ENCODE assay signal across 8 mouse cellular contexts in the genomic region with DNA sequence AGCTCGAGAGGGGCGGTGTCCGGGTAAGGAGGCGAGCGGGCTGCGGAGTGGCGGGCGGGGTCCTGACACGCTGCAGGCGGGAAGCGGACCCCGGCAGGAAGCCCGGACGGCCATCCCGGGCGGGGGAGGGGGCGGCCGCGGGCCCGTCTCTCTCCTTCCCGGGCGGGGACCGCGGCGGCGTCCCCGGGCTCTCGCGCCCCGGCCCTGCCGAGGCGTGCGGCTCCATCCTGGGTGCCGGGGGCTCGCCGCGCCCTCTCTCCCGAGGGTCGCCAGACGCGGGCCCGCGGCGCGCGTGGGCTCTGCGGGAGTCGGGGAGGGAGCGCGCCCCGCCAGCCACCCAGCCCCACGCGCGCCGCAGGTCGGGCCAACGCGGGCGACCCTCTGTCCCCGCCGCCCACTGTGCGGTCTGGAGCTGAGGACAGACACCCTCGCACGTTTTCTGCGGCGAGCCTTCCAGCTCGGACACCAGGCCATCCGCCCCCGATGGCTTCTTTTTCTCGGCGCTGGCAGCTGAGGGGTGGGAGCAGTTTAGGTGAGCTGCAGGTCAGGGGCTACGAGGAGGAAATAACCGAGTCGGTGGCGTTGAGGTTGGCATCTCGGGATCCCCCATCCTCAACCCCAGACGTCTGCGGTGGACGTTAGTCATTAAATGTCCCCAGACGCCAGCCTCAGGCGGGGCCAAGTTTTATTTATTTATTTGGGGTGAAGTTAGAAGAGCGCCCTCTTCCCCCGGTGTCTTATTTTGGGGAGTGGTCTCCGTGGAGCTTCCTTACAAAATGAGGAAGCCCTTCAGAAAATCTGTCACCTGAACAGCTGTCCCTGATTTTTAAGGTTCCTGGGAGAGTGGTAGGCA. TPM values are rescaled to one million over a fixed set of nuclear protein-coding genes. Genes with fewer than 3 reads are reported as not detected.
DNase-seq lines count a peak whose midpoint lies in the region; ATAC-seq and TF ChIP-seq lines count a peak whose summit lies in the region.

No protein-coding gene starts in this region.

- H3K4me2 ChIP-seq in intestine, embryonic 16.5 days (ENCODE audit: low read depth, low read length), result peak overlapping the region; percentile 77
- peak overlapping the region; percentile 77 for H3K4me2 ChIP-seq in lung, embryonic 14.5 days
- peak overlapping the region; percentile 73 for H3K4me2 ChIP-seq in neural tube, embryonic 15.5 days

- peaks cover 9% of the 10 kb centered on the region; the same call in 1 of the 2 replicates for H3K4me1 ChIP-seq in intestine, embryonic 16.5 days (ENCODE audit: control insufficient read depth, insufficient read depth, low read length)
- peaks cover 14% of the 10 kb centered on the region; the same call in 1 of the 2 replicates for H3K4me1 ChIP-seq in lung, embryonic 14.5 days (ENCODE audit: insufficient read depth)
- H3K4me1 ChIP-seq in neural tube, embryonic 15.5 days, result peaks cover 16% of the 10 kb centered on the region

- no peaks in the 10 kb centered on the region for H3K27me3 ChIP-seq in intestine, embryonic 16.5 days (replicated peaks; ENCODE audit: control insufficient read depth, insufficient read depth, low read length)
- no peaks in the 10 kb centered on the region for H3K27me3 ChIP-seq in lung, embryonic 14.5 days (ENCODE audit: insufficient read depth, low read length)
- no peaks in the 10 kb centered on the region for H3K27me3 ChIP-seq in neural tube, embryonic 15.5 days (replicated peaks)

- ATAC-seq in granulocyte monocyte progenitor cell, adult 5-6 weeks (replicated peaks; ENCODE audit: poor library complexity, severe bottlenecking), result peak; percentile 25
- ATAC-seq in intestine, embryonic 16.5 days, result peak; percentile 76
- ATAC-seq in lung, embryonic 14.5 days (ENCODE audit: insufficient read depth), result peak; percentile 53
- ATAC-seq in neural tube, embryonic 15.5 days (ENCODE audit: low FRiP score), result peak; percentile 81

- peak overlapping the region; percentile 83 for H3K27ac ChIP-seq in intestine, embryonic 16.5 days (ENCODE audit: low read length)
- peak overlapping the region; percentile 87 for H3K27ac ChIP-seq in lung, embryonic 14.5 days (ENCODE audit: low read depth)
- peak overlapping the region; percentile 79 for H3K27ac ChIP-seq in neural tube, embryonic 15.5 days (replicated peaks)

- H3K9ac ChIP-seq in intestine, embryonic 16.5 days (ENCODE audit: low read depth, low read length), result peak overlapping the region; percentile 90
- H3K9ac ChIP-seq in lung, embryonic 14.5 days, result peak overlapping the region; percentile 92
- peak overlapping the region; percentile 74 for H3K9ac ChIP-seq in neural tube, embryonic 15.5 days (replicated peaks)

- no peaks in the 10 kb centered on the region for H3K9me3 ChIP-seq in intestine, embryonic 16.5 days (ENCODE audit: control insufficient read depth, low read length)
- no peaks in the 10 kb centered on the region for H3K9me3 ChIP-seq in lung, embryonic 14.5 days (ENCODE audit: low read depth, low read length)
- H3K9me3 ChIP-seq in neural tube, embryonic 15.5 days (replicated peaks), result no peaks in the 10 kb centered on the region

- no peaks in the 10 kb centered on the region for H3K36me3 ChIP-seq in intestine, embryonic 16.5 days (ENCODE audit: control insufficient read depth, insufficient read depth, low read length)
- no peaks in the 10 kb centered on the region for H3K36me3 ChIP-seq in lung, embryonic 14.5 days (ENCODE audit: insufficient read depth)
- H3K36me3 ChIP-seq in neural tube, embryonic 15.5 days, result no peaks in the 10 kb centered on the region

- TF ChIP-seq CTCF in lung, embryonic 14.5 days (IDR thresholded peaks at IDR 0.05; ENCODE audit: low read depth), result no peak

- peak overlapping the region; percentile 83 for H3K4me3 ChIP-seq in intestine, embryonic 16.5 days (ENCODE audit: low read length)
- H3K4me3 ChIP-seq in lung, embryonic 14.5 days (ENCODE audit: low read depth, low read length), result peak overlapping the region; percentile 89
- peak overlapping the region; percentile 83 for H3K4me3 ChIP-seq in neural tube, embryonic 15.5 days (replicated peaks)

- WGBS in intestine, embryonic 16.5 days, result under 1% methylated on average over 57 of the region's 84 CpGs
- WGBS in lung, embryonic 14.5 days, result under 1% methylated on average over 58 of the region's 84 CpGs
- under 1% methylated on average over 56 of the region's 84 CpGs for WGBS in neural tube, embryonic 15.5 days

- peak; percentile 18 to 32 for DNase-seq in spleen, adult 18-20 months
- DNase-seq in spleen, adult 12 weeks (ENCODE audit: low spot score), result no peak
- DNase-seq in cerebellum, adult 8-10 months, result peak; percentile 2
- peak; percentile 60 for DNase-seq in lung, embryonic 14.5 days
- no peak for DNase-seq in layer of hippocampus, postnatal 14 days (ENCODE audit: low spot score in 2 of 2)

RNA-seq across cellular contexts. Expression of gene Epb41l2, which starts 0.6 kb away (rescaled TPM):
- total RNA-seq in granulocyte monocyte progenitor cell, adult 5-6 weeks (2014; fragmentation: Nextera tagmentation), result 31.1 and 34.6 TPM in 2 replicates
- 23.6 and 29.6 TPM in 2 replicates for total RNA-seq in granulocyte monocyte progenitor cell, adult 5-6 weeks (2017)
- polyA plus RNA-seq in intestine, embryonic 16.5 days (2015; fragmentation: Nextera tagmentation; extraction: Ambion mirVana), result 34.6 and 34.7 TPM in 2 replicates
- polyA plus RNA-seq in lung, embryonic 14.5 days (2014; fragmentation: Nextera tagmentation; extraction: Ambion mirVana), result 104 and 105 TPM in 2 replicates
- polyA plus RNA-seq in neural tube, embryonic 15.5 days (2015; fragmentation: Nextera tagmentation; extraction: Ambion mirVana), result 27.7 and 36.7 TPM in 2 replicates
- total RNA-seq in layer of hippocampus, postnatal 14 days (2021), result 100 to 1,000 TPM; 165 to 192 TPM

RNA-seq across cellular contexts. Expression of gene Akap7, which starts 52.5 kb away (rescaled TPM):
- 10.9 and 19.6 TPM in 2 replicates for total RNA-seq in granulocyte monocyte progenitor cell, adult 5-6 weeks (2014; fragmentation: Nextera tagmentation)
- 18.7 and 23.1 TPM in 2 replicates for total RNA-seq in granulocyte monocyte progenitor cell, adult 5-6 weeks (2017)
- 27.6 and 32.1 TPM in 2 replicates for polyA plus RNA-seq in intestine, embryonic 16.5 days (2015; fragmentation: Nextera tagmentation; extraction: Ambion mirVana)
- polyA plus RNA-seq in lung, embryonic 14.5 days (2014; fragmentation: Nextera tagmentation; extraction: Ambion mirVana), result 27.7 and 29.6 TPM in 2 replicates
- polyA plus RNA-seq in neural tube, embryonic 15.5 days (2015; fragmentation: Nextera tagmentation; extraction: Ambion mirVana), result 49.4 and 53.0 TPM in 2 replicates
- 10 to 100 TPM; 48.2 to 49.9 TPM for total RNA-seq in layer of hippocampus, postnatal 14 days (2021)

Comparison
In these comparisons a context has a peak if more than half of its experiments do, and no peak if none do; other contexts are left out.
1. DNase-seq: peak in spleen, adult 18-20 months (2 of 2), cerebellum, adult 8-10 months (single experiment) and lung, embryonic 14.5 days (single experiment); none in spleen, adult 12 weeks (single experiment) and layer of hippocampus, postnatal 14 days (0 of 2).
2. ATAC-seq: peak in every context shown above with its lines; median percentile 81 in neural tube, embryonic 15.5 days; 76 in intestine, embryonic 16.5 days; 53 in lung, embryonic 14.5 days; 25 in granulocyte monocyte progenitor cell, adult 5-6 weeks.
3. Peak in every context shown above with its lines, with median percentiles within 50 percentile points of each other: H3K27ac ChIP-seq, H3K4me2 ChIP-seq, H3K4me3 ChIP-seq and H3K9ac ChIP-seq.